Mouse (Mus musculus) heart, adult 2 months (tissue): Measurements from ENCODE around the gene 9430097D07Rik.
A peak's percentile ranks its signal among the peaks of the same experiment; 100 is the strongest.

Experiments
- CTCF ChIP-seq: fragments of 200-600 bp; IDR thresholded peaks from 2 replicates; pipeline ENCODE4 v1.8.1; 2022; ENCODE audit warnings: antibody characterized with exemption, mild to moderate bottlenecking, moderate library complexity
- EP300 ChIP-seq: fragments of 200-500 bp; IDR thresholded peaks from 2 replicates; pipeline ENCODE4 v1.6.1; 2011; ENCODE audit warnings: low read depth, low read length, control low read depth; ENCODE audit not compliant: insufficient read depth

DNA sequence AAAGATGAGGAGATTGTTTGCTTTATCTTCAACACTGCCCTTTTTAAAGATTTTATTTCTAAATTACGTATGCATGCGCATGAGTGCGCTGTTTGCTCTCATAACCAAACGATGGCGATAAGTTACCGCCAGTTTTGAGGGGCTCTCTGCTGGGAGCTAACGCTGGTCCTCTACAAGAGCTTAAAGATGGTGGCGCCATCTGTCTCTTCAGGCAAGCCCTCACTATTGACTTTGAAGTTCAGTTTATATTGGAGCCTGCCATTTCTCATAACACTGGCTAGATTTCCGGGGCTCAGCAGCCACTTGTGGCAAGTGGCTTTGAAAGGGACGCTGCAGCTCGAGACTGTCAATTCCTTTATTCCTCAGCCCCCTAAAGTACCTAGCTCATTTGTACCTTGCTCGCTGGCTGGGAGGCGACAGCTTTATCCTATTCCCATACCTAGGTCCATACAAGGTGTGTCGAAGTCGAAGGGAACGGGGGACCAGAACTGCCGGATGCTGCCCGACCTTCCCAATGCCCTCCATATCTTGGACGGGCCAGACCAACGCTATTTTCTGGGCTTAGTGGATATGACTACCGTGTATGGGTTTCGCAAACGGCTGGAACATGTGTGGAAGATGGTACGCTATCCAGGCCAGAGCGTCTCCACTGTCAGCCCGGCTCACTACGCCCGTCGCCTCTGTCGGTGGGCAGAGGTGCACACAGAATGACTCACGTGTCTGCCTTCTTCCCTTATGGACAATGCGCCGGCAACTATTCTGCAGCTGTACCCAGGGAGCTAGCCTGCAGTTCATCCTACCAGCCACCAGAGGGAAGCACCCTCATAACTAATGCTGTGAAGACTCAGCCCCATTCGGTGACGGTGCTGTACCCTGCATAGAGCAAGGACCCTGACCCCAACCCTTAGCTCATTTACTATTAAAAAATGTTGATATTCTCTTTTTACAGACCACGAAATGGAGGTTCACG lies 7.6 kb upstream of the 9430097D07Rik start:
- peak; percentile 100; the same call in 1 of the 2 replicates for TF ChIP-seq CTCF
- TF ChIP-seq EP300: peak; percentile 97
